Mouse (Mus musculus): Measurements from ENCODE around the gene Dera.

DNA sequence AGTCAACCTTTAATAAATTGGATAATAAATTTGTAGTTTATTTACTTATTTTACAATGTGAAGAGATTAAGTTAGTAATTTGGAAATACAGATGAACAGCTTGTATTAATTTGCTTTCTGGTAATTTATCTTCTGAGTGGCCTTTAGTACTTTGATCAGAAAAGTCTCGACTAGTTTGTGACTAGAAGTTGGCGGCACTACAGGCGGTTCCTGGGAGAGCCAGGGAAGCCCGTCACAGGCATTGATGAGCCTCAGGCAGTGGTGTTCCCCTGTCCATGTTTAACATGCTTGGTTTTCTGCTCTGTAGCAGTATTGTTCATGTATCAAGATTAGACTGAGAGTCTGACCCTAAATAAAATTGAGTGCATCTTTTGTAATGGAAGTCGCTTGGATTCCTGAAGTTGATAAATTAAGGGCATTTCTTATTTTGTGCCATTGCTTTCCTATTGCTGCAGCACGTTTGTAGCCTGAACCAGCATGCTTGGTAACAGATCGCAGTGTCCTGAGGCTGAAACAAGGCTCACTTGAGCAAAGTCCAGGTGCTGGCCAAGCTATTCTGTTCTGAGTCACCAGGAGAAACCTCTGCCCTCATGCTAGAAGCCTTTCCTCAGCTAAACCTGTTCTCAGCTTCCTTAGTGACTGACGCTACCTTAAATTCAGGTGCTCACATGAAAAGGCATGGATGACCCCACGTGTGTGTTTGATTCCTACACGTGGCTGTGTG is 2.6 kb upstream of the Dera start:
- no peak for TF ChIP-seq CTCF (IDR thresholded peaks at IDR 0.05; ENCODE audit: low read depth)
- TF ChIP-seq EP300 (IDR thresholded peaks at IDR 0.05; ENCODE audit: low read depth) = no peak
